Mouse (Mus musculus) frontal cortex, postnatal 10 days (tissue): Measurements from ENCODE around the gene Ttll7.

Experiments used
- DNase-seq, 2 experiments: peaks; one replicate each; pipeline ENCODE4 v3.0.0; 2022; ENCODE audit warnings: low spot score in 2 of 2, mixed read lengths in 1 of 2

Ttll7 gene

DNA sequence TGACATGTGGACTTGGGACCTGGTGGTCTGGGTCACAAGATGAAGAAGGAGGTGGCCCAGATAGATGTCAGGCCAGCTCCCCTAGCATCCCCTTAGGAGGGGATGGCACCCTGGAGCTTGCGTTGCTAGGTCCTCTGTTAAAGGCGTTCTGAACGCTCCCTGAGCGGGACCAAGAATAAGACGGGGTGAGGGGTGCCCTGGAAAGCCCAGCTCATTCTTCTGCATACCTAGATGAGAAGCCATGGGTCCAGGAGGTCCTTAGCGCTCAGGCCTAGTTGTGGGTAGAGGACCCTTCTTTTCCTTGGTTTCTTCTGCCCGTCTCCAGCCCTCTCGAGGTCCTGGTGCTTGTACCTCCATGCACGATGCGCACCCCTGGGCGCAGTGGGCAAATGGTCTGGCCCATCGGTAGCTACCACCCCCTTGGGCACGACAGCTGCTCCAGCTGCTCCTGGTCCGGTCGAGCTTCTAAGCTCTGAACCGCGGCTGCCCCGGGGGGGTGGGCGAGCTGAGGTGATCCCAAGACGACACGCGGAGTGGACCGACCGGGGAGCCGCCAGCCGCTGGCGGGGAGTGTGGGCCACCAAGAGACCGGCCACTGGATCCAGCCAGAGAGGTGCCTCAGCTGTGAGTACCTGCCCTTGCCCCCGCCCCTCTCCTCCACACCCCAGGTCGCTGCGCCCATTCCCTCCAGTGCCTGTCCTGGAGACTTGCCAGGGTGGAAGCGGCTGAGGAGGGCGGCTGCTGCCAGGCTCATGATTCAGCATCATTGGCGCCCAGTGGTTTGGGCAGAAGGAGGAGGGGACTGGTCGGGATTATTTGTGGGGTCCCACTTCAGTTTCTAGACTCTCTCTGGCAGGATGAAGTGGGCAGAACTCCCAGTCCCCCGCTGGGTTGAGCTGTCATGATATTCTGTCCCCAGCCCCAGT lies at the start of gene Ttll7:
Gene Ttll7, plus strand, starts transcription at position 402 of the 926 bp plus-strand sequence.
- DNase-seq: peak; percentile 77 to 83

- no peak for DNase-seq
These were observed 39.9 kb upstream of the Ttll7 start for GRCm38 (mm10) chr3:146812041-146812878.

DNA sequence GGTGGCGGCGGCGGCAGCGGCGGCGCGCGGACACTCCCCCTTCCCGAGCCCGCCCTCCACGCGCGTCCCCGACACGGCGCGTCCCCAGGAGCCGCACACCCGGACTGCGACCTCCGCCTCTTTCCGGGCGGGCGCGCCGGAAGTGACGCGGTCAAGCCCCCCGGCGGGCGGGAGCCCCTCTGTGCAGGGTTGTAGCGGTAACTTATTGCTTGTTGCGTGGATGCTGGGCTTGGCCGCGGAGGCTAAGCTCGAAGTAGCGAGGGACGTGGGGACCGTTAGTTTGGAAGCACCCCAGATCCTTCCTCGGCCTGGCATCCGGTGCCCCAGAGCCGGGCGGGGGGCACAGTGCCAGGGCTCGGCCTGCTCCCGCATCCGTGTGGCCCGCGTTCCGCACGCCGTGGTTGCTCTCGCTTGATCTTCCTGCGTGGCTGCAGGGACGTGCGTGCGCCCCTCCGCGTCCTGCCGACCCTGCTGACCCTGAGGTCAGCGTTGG lies 39.2 kb upstream of the Ttll7 start, which contains the start of gene Prkacb:
Gene Prkacb, minus strand, starts transcription at position 90 of the 493 bp plus-strand sequence.
- DNase-seq: peak; percentile 86 to 91

DNA sequence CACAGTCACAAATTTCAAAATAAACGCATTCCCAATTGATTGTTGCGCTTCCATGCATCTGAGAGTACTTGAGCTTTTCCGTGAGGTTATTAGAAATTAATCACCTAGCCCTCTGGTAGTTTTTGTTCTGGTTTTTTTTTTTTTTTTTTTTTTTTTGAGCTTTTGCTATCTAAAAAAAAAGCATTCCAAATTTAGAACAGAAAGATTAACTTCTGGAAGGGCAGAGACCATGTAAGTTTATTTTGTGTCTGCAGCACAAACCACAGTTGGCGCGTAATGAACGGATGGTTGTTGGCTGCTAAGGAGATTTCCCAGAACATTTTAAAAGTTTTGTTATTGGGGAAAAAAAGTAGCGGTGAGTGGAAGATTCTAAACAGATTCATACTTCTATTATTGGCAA lies 38.5 kb upstream of the Ttll7 start:
- DNase-seq: no peak

DNA sequence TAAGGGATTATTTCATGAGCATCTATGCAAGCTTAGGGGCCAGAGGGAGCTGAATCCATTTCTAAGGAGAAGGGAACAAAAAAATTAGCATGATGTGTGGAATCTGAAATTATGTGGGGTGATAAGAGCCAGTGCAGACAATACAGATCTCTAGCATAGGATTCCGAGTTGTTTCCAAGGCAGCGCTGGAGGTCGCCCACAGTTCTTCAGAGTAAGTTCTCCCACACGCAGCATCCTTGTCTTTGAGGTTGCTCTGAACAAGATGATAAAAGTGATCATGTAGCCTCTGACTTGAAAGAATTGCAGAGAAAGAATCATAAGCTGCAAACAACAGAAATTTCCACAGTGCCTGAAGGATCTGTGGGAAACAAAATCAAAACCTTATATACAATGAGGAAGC lies 31.4 kb upstream of the Ttll7 start:
- no peak for DNase-seq

GRCm38 (mm10) chr3:146842766-146843165 lies 9.4 kb upstream of the Ttll7 start:
- DNase-seq: no peak

DNA sequence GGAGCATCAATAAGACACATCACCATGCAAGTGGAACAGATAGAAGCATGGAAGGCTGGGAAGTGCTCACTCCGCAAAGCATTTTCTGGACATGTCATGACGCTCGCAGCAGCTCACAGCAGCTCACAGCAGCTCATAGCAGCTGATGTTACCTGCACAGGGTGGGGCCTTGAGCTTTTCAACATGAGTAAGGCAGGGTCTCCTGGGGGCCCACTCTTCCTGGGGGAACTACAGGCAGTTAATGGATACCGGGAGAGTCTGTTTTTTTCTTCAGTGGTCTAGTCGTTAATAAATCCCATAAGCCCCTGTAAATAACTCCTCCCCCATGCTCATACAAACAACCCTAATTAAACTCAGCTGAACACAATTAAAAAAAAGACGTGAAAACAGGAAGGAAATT lies 8.7 kb upstream of the Ttll7 start:
- no peak for DNase-seq

DNA sequence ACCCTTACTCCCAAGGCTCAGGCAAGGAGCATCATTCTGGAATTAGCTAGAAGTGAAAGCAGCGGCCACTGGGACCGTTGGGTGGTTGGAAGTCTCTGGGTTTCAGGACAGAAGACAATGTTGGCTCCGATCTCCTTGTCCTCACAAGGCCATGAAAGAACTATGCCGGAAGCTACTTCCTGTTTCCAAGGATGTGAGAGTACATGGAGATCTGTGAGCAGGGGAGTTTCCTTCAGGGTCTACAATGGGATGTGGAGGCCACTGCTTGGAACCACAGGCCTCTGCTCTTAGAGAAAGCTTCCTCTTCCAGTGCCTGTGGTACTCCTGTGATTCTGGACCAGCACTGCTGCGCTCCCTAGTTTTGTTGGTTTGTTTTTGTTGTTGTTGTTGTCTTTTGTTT lies 5.9 kb upstream of the Ttll7 start:
- DNase-seq: no peak

- DNase-seq: no peak
These were observed 4.1 kb upstream of the Ttll7 start for GRCm38 (mm10) chr3:146848112-146848511.

GRCm38 (mm10) chr3:146849360-146849759 lies 2.8 kb upstream of the Ttll7 start:
- DNase-seq: no peak

DNA sequence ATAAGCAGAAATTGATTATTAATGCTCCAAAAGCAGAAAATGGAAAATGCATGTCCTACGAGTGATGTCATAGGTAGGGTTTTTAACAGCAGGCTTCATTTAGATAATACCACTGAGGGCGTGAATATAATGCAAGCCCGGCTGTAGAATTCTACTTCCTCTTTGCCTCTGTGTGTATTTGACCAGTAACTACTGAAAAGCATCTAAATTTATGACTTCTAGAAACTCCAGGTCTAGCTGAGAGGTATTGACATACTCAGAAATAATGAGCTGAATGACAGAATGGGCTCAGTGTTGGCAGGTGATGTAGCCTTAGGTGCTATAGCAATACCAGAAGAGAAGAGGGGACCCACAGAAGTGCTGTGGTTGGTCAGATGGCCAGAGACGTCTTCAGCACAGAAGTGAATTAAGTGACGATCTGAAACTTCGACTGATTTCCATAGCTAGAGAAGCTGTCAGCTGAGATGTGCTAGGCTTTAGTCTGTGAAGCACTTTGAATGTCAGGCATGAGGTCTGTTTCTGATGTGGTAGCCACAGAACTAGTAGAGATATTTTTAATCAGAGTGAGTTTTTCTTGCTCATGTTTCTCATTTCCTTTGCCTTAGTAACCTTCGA lies 2.4 kb downstream of the Ttll7 start:
- no peak for DNase-seq

- DNase-seq: no peak
These were observed 5.2 kb downstream of the Ttll7 start for GRCm38 (mm10) chr3:146857373-146857772.

DNA sequence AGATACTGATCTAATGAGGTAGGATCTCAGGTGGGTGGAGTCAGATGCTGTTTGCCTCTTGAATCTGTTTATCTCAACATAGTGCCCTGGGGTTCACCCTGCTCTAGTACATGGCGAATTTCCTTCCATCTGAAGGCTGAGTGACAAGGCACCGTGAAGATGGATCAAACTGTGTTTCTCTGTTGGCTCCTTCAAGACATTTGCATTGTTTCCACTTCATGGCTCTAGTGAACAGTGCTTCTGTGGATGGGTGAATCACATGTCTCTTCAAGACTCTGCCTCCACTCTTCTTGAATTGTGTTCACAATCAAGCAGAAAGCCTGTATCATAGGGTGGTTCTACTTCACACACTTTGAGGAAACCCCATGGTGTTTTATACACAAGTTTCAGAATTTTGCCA lies 8.1 kb downstream of the Ttll7 start:
- no peak for DNase-seq

GRCm38 (mm10) chr3:146866563-146866962 lies 14.4 kb downstream of the Ttll7 start:
- DNase-seq: no peak

- no peak for DNase-seq
These were observed 19.8 kb downstream of the Ttll7 start for GRCm38 (mm10) chr3:146871954-146872353.

DNA sequence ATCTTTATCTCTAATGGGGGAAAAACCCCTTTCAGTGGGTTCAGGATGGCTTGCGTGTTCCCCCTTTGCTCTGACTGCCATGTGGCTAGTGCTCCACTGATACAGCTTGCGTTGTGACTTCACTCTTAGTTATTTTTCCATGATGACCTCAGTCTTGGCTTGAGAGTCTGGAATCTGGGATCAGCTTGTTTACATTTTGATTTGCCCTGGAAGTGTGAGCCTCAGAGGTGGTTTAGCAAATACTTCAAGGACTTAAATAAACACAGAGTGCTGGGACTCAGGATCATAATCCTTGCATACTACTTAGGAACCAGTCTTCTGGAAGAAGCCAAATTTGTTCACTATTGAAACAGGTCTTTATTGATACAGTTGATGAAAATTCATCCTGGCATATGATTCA lies 23.8 kb downstream of the Ttll7 start:
- no peak for DNase-seq

DNA sequence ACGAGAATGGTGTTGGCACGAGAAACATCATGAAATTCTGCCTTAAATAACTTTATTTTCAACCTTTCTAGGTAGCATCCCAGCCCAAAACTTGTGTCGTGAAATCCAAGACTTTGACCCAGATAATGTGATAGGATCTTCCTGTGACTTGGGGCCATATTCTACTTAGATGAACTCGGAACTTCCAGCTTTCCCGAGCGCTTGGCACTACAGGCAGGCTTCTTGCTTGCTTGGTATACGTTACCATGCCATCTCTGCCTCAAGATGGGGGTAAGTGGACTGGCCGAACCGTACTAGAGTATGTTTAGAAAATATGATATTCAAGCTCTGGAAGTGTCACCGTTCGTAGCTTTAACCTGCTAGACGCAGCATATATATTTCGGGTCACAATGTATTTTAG lies 41.8 kb downstream of the Ttll7 start:
- DNase-seq: no peak

- DNase-seq: no peak
These were observed 44.4 kb downstream of the Ttll7 start for GRCm38 (mm10) chr3:146896581-146896980.

DNA sequence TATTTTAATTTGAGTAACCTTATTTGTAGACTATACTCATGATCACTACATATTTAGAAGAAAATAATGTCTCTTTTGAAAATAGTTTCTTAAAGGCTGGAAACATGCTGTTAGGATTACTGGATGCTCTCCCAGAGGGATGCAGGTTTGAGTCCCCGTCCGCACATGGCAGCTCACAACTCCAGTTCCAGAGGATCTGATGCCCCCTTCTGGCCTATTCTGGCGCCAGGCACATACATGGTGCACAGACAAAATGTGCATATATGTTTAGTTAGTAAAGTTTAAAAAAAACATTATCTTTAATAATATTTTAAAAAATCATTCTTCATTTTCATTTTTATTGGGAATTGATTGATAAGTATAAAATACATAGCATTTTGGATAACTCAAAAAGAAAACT lies 47.9 kb downstream of the Ttll7 start:
- no peak for DNase-seq

DNA sequence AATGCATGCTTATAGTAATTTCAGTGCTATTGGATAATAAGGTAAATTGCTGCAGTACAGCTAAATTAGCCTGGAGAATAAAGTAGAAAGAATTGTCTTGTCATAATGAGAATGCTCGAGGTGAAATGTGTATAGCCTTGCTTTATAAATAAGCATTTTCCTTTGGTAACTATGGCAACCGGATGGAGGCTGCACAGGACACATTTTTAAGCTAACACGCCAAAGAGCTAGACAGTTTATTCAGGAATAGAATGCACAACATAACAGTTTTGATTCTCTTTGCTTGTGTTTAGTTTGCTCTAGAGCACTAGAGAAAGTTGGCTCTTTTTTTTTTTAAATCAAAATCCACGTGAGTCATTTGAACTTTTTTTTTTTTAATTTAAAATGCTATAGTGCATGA lies 49.6 kb downstream of the Ttll7 start:
- DNase-seq: no peak

GRCm38 (mm10) chr3:146905606-146906005 lies 53.4 kb downstream of the Ttll7 start:
- no peak for DNase-seq

DNA sequence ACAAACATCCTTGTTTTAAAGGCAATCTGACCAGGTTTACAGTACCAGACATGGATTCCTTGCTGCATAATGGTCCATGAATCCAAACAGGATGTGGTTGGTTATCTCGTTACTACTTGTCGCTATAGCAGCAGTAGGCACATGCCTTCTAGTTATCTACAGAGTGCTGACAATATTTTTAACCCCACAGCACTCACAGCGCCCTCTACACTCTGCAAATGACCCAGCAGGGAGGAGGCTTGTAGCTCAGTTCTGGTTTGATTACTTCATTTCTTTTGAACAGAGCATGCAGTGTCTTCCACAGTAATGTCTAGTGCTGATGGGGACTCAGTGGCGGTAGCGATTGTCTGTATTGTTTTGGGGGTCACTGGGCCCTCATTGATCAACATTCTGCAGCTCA lies 56.8 kb downstream of the Ttll7 start:
- DNase-seq: no peak
